Mouse (Mus musculus): ENCODE measurements around the gene Krt18. TPM values are rescaled to one million over a fixed set of nuclear protein-coding genes. Genes with fewer than 3 reads are reported as not detected.
A peak's percentile ranks its signal among the peaks of the same experiment; 100 is the strongest.
"Not testable (repeated sequence)": the region's sequence is repeated elsewhere in the genome, so short reads cannot be mapped to it uniquely, and the experiment has no call there.

Krt18 gene
- polyA plus RNA-seq, 1 experiment from 2014 or later: 550 TPM

- peak; percentile 5 for ATAC-seq (ENCODE audit: insufficient read depth, low FRiP score)
- Histone ChIP-seq H3K9me3 (replicated peaks; ENCODE audit: control insufficient read depth, low read length) (no peaks in the 10 kb centered on the region), H3K4me1 (ENCODE audit: control insufficient read depth, insufficient read depth, low read length) (peaks cover 13% of the 10 kb centered on the region), H3K9ac (ENCODE audit: low read length) (peak overlapping the region; percentile 60), H3K4me2 (ENCODE audit: low read depth, low read length) (peak overlapping the region; percentile 44), H3K27me3 (ENCODE audit: control insufficient read depth, insufficient read depth, low read length) (no peaks in the 10 kb centered on the region), H3K36me3 (ENCODE audit: control insufficient read depth, insufficient read depth, low read length) (no peaks in the 10 kb centered on the region), H3K27ac (ENCODE audit: low read length) (peak overlapping the region; percentile 71), H3K4me3 (replicated peaks; ENCODE audit: low read length) (peak overlapping the region; percentile 99)
- 15% methylated on average over 6 of the region's 6 CpGs for WGBS
Measured at GRCm38 (mm10) chr15:102072963-102073558, 45.1 kb downstream of the Krt18 start.

DNA sequence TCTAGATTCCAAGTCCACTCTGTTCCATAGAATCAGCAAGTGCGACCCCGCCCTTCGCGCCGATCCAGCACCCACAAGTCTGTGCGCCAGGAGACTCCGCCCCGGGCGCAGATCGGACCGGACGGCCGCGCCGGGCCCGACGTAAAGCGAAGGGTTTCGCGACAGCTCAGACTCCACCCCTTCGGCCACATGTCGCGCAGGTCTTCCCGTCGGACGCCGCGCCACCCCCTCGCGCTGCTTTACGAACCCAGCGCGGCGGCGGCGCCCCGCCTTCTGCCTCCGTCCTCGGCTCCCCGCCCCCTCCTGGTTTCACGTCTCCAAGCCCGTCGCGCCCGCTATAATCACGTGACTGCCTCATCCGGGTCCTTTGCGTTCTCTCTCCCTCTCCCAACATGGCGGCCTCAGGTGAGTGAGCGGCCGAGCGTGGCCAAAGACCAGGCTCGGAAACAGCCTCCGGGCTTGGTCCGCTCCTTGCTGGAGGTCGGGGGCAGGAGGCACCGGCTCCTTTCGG lies 45.6 kb downstream of the Krt18 start, which contains the start of gene Eif4b:
Gene Eif4b (plus strand): TSS at position 215 of the 511 bp plus-strand sequence.
- Histone ChIP-seq H3K9ac (ENCODE audit: low read length) (peak within 1 kb of the TSS; percentile 99), H3K4me2 (ENCODE audit: low read depth, low read length) (peak within 1 kb of the TSS; percentile 94), H3K27ac (ENCODE audit: low read length) (peak within 1 kb of the TSS; percentile 97), H3K9me3 (replicated peaks; ENCODE audit: control insufficient read depth, low read length) (no peaks in the 10 kb centered on the region), H3K36me3 (ENCODE audit: control insufficient read depth, insufficient read depth, low read length) (no peaks in the 10 kb centered on the region), H3K4me1 (ENCODE audit: control insufficient read depth, insufficient read depth, low read length) (peaks cover 13% of the 10 kb centered on the region), H3K27me3 (ENCODE audit: control insufficient read depth, insufficient read depth, low read length) (no peaks in the 10 kb centered on the region), H3K4me3 (replicated peaks; ENCODE audit: low read length) (peak within 1 kb of the TSS; percentile 99)
- under 1% methylated on average over 58 of the region's 58 CpGs for WGBS
- peak; percentile 95 for ATAC-seq (ENCODE audit: insufficient read depth, low FRiP score)

DNA sequence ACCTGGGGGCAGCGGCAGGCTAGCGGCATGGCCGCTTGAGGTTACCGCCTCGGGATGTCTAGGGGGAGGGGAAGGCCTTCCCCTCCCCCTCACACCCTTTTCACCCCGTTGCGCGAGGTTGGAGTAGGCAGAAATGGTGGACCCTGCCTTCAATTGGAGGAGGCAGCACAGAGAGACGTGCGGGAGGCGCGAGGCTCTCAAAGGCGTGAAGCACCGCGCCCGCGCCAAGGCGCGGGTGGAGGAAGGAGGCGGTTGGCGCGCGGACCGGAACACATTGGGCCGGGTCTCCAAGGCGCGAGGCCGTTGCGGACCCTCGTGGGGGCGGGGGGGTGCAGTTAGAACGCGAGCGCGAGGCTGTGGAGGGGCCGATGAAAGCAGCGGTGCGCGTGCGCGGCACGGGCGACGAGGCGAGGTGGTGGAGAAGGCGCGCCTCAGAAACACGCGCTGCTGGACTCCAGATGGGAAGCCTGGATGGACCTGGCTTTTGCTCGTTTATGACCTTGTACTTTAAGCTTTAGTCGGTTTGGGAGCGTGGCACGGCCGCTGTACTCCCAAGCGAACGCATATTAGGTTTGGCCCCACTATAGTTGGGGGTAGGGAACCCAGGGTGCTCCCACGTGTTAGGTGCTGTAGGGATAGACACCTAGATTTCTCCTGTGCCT lies 46.2 kb downstream of the Krt18 start:
- WGBS: under 1% methylated on average over 56 of the region's 57 CpGs

DNA sequence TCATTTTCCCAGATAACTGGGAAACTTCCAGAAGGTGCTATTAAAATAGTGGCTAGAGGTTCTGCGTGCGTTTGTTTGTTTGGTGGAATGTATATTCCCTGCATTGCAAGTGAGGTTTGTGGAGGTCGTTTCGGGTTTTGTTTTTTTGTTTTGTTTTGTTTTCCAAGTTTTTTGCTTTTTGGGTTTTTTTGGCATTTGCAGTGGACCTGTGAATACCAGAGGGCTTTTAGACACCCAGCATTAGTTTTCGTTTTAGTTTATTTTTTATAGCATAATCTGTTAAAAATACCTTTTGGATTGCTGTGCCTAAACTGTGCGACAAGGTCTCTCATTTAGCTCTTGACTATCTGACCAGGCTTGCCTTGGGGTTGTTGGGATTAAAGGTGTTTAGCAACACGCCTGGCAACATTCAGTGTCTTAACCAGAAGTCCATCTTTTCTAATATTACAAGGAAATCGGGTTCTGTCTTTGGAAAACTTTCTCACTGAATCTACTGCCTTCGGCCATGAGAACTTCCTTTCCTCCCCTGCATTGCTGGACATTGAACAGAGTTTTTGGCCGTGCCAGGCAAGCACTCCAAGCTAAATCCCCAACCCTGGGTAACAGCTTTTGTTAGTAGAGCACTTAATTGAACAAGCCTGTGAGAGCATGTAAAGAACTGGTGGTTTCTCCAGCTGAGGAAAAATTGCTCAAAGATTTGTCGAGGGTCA lies 47.1 kb downstream of the Krt18 start:
- H3K4me3 ChIP-seq (replicated peaks; ENCODE audit: low read length): peak overlapping the region; percentile 99
- peak overlapping the region; percentile 94 for H3K4me2 ChIP-seq (ENCODE audit: low read depth, low read length)
- H3K9me3 ChIP-seq (replicated peaks; ENCODE audit: control insufficient read depth, low read length): no peaks in the 10 kb centered on the region
- H3K27ac ChIP-seq (ENCODE audit: low read length): peak overlapping the region; percentile 97
- ATAC-seq (ENCODE audit: insufficient read depth, low FRiP score): no peak
- H3K27me3 ChIP-seq (ENCODE audit: control insufficient read depth, insufficient read depth, low read length): no peaks in the 10 kb centered on the region
- H3K4me1 ChIP-seq (ENCODE audit: control insufficient read depth, insufficient read depth, low read length): peaks cover 15% of the 10 kb centered on the region
- H3K36me3 ChIP-seq (ENCODE audit: control insufficient read depth, insufficient read depth, low read length): no peaks in the 10 kb centered on the region
- 6% methylated on average over 11 of the region's 11 CpGs for WGBS
- peak overlapping the region; percentile 99 for H3K9ac ChIP-seq (ENCODE audit: low read length)

More for the DNA sequence above, 46.2 kb downstream of the Krt18 start:
- H3K4me3 ChIP-seq (replicated peaks; ENCODE audit: low read length): peak overlapping the region; percentile 99
- ATAC-seq (ENCODE audit: insufficient read depth, low FRiP score): peak; percentile 22
- no peaks in the 10 kb centered on the region for H3K9me3 ChIP-seq (replicated peaks; ENCODE audit: control insufficient read depth, low read length)
- H3K36me3 ChIP-seq (ENCODE audit: control insufficient read depth, insufficient read depth, low read length): no peaks in the 10 kb centered on the region
- H3K27me3 ChIP-seq (ENCODE audit: control insufficient read depth, insufficient read depth, low read length): no peaks in the 10 kb centered on the region
- peak overlapping the region; percentile 97 for H3K27ac ChIP-seq (ENCODE audit: low read length)
- H3K9ac ChIP-seq (ENCODE audit: low read length): peak overlapping the region; percentile 99
- peaks cover 13% of the 10 kb centered on the region for H3K4me1 ChIP-seq (ENCODE audit: control insufficient read depth, insufficient read depth, low read length)
- peak overlapping the region; percentile 94 for H3K4me2 ChIP-seq (ENCODE audit: low read depth, low read length)

GRCm38 (mm10) chr15:102077111-102077677 lies 49.2 kb downstream of the Krt18 start:
- Histone ChIP-seq H3K4me1 (ENCODE audit: control insufficient read depth, insufficient read depth, low read length) (peaks cover 15% of the 10 kb centered on the region), H3K4me3 (replicated peaks; ENCODE audit: low read length) (no peak overlapping the region), H3K9ac (ENCODE audit: low read length) (no peak overlapping the region), H3K27ac (ENCODE audit: low read length) (no peak overlapping the region), H3K4me2 (ENCODE audit: low read depth, low read length) (no peak overlapping the region), H3K27me3 (ENCODE audit: control insufficient read depth, insufficient read depth, low read length) (no peaks in the 10 kb centered on the region), H3K9me3 (replicated peaks; ENCODE audit: control insufficient read depth, low read length) (no peaks in the 10 kb centered on the region), H3K36me3 (ENCODE audit: control insufficient read depth, insufficient read depth, low read length) (no peaks in the 10 kb centered on the region; the same call in 1 of the 2 replicates)
- 78% methylated on average over 2 of the region's 2 CpGs for WGBS
- no peak for ATAC-seq (ENCODE audit: insufficient read depth, low FRiP score)

GRCm38 (mm10) chr15:102079221-102079620 lies 51.2 kb downstream of the Krt18 start:
- no peak overlapping the region for H3K4me3 ChIP-seq (replicated peaks; ENCODE audit: low read length)
- H3K9me3 ChIP-seq (replicated peaks; ENCODE audit: control insufficient read depth, low read length): no peaks in the 10 kb centered on the region
- no peak overlapping the region for H3K9ac ChIP-seq (ENCODE audit: low read length)
- peaks cover 10% of the 10 kb centered on the region for H3K4me1 ChIP-seq (ENCODE audit: control insufficient read depth, insufficient read depth, low read length)
- H3K36me3 ChIP-seq (ENCODE audit: control insufficient read depth, insufficient read depth, low read length): peaks cover 10% of the 10 kb centered on the region
- no peak overlapping the region for H3K4me2 ChIP-seq (ENCODE audit: low read depth, low read length)
- H3K27me3 ChIP-seq (ENCODE audit: control insufficient read depth, insufficient read depth, low read length): no peaks in the 10 kb centered on the region
- no peak overlapping the region for H3K27ac ChIP-seq (ENCODE audit: low read length)
- 69% methylated on average over 4 of the region's 4 CpGs for WGBS
- no peak for ATAC-seq (ENCODE audit: insufficient read depth, low FRiP score)

GRCm38 (mm10) chr15:102079924-102080323 lies 51.9 kb downstream of the Krt18 start:
- not testable (repeated sequence) for H3K4me2 ChIP-seq (ENCODE audit: low read depth, low read length); H3K4me1 ChIP-seq (ENCODE audit: control insufficient read depth, insufficient read depth, low read length)

DNA sequence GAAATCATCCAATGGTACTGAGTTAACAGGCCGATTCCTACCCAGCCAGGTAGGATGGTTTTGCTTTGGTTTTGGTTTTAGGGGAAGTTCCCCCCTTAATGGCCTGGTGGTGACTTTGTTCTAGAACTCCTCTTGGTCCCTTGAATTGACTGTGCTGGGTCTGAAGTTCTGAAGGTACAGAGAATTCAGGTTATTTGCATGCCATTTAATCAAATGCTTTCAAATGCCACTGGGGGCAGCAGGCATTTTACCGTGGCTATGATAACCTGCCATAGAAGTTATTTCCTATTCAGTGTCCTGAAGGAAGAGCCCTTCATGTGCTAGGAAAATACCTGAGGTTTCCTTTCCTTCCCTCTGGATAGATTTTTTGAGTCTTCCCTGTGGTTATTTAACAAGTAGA lies 52.4 kb downstream of the Krt18 start:
- H3K9ac ChIP-seq (ENCODE audit: low read length): no peak overlapping the region
- peaks cover 7% of the 10 kb centered on the region for H3K4me1 ChIP-seq (ENCODE audit: control insufficient read depth, insufficient read depth, low read length)
- H3K4me3 ChIP-seq (replicated peaks; ENCODE audit: low read length): no peak overlapping the region
- 61% methylated on average over 2 of the region's 2 CpGs for WGBS
- H3K4me2 ChIP-seq (ENCODE audit: low read depth, low read length): no peak overlapping the region
- no peak for ATAC-seq (ENCODE audit: insufficient read depth, low FRiP score)
- no peak overlapping the region for H3K27ac ChIP-seq (ENCODE audit: low read length)
- peaks cover 15% of the 10 kb centered on the region for H3K36me3 ChIP-seq (ENCODE audit: control insufficient read depth, insufficient read depth, low read length)
- no peaks in the 10 kb centered on the region for H3K9me3 ChIP-seq (replicated peaks; ENCODE audit: control insufficient read depth, low read length)
- H3K27me3 ChIP-seq (ENCODE audit: control insufficient read depth, insufficient read depth, low read length): no peaks in the 10 kb centered on the region

More at GRCm38 (mm10) chr15:102079924-102080323, 51.9 kb downstream of the Krt18 start:
- peaks cover 13% of the 10 kb centered on the region for H3K36me3 ChIP-seq (ENCODE audit: control insufficient read depth, insufficient read depth, low read length)
- H3K9ac ChIP-seq (ENCODE audit: low read length); ATAC-seq (ENCODE audit: insufficient read depth, low FRiP score); H3K9me3 ChIP-seq (replicated peaks; ENCODE audit: control insufficient read depth, low read length); H3K27me3 ChIP-seq (ENCODE audit: control insufficient read depth, insufficient read depth, low read length); H3K4me3 ChIP-seq (replicated peaks; ENCODE audit: low read length); H3K27ac ChIP-seq (ENCODE audit: low read length): not testable (repeated sequence)
- 72% methylated on average over 8 of the region's 8 CpGs for WGBS
